Mouse (Mus musculus): ENCODE measurements around the gene Grb2.

DNA sequence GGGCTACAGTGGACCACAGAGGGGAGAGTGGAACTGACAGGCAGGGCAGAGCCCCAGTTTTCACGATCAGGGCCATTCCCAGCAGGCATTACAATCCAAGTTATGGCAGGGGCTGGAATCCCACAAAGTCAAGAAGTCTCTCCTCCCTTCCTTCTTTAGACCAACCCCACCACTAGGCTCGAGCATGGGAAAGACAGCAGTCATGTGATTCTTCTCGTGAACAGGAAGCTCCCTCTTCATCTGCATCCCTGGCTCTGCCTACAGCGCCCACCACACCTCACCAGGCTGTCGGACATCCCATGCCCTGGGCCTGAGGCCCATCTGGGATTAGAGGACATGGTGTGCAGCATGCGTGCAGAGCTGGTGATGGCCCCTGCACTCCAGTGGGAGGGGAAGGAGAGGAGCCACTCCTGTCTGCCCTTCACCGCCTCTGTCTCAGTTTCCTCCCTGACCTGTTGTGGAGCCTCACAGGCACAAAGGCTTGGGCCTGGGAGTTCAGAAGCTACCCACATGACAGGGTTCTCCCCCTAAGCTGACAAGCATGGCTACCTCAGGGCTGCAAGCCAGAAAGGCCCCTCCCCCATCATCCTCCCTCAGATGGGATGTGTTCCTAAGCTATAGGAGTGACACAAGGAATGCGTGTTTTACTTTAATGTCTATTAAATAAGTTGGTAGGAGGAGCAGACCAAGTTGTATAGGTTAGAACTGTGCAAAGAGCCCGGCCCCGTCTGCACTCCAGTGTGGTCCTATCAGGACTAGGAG is 93.9 kb downstream of the Grb2 start:
- no peak for TF ChIP-seq CTCF (IDR thresholded peaks at IDR 0.05; ENCODE audit: control insufficient read depth, insufficient read depth, insufficient read length)
- no peak for TF ChIP-seq MYOD1 (IDR thresholded peaks at IDR 0.05; ENCODE audit: control insufficient read depth, insufficient read length, low read depth)
- TF ChIP-seq MYOG (IDR thresholded peaks at IDR 0.05; ENCODE audit: control insufficient read depth, extremely low read depth, insufficient read length), result no peak
- TF ChIP-seq MAX (IDR thresholded peaks at IDR 0.05), result no peak
- TF ChIP-seq USF1 (IDR thresholded peaks at IDR 0.05; ENCODE audit: low read depth), result no peak
- TF ChIP-seq CEBPB (IDR thresholded peaks at IDR 0.05; ENCODE audit: low read depth), result no peak

Data from C2C12 (cell line).